Mouse (Mus musculus) bone marrow, adult 2 months (tissue): ENCODE data around the gene Alyref.

ENCODE experiments used
- CTCF ChIP-seq: fragments of 200-500 bp; IDR thresholded peaks from 2 replicates; pipeline ENCODE4 v1.5.1; 2011; ENCODE audit warnings: low read length, control low read depth; ENCODE audit not compliant: control insufficient read depth, insufficient read depth
- POLR2A ChIP-seq: fragments of 200-500 bp; IDR thresholded peaks from 2 replicates; pipeline ENCODE4 v1.6.1; 2011; ENCODE audit warnings: low read depth, mild to moderate bottlenecking, control low read depth, low read length, borderline replicate concordance; ENCODE audit not compliant: control insufficient read depth

DNA sequence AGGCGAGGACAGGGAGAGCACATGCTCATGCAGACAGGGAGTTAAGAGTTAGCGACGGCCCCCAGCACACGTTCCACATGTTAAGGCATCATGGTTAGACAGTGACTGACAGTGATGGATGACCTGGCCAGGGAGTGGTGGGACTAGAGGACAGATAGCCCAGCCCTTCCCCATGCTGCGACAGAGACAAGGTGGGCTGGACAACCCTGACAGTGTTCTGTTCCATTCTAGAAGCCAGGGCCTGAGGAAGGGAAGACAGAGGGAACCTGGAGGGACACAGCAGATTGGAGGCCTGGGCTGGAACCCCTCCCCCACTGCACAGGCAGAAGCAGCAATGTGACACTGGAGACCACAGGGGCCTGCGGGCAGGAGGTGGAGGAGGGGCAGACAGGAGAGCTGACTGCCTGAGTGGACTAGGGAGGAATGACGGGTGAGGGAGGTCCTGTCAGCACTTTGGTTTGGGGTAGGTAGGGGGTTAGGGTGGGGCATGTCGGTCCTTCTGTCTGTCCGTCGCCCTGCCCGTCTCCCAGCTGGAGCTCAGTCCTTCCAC is 19.4 kb downstream of the Alyref start:
- no peak for TF ChIP-seq CTCF
- no peak for TF ChIP-seq POLR2A
